Mouse (Mus musculus) limb, embryonic 13.5 days (tissue): ENCODE data around the gene Pdcd6ip. TPM values are rescaled to one million over a fixed set of nuclear protein-coding genes. Genes with fewer than 3 reads are reported as not detected.

ENCODE experiments used
- polyA plus RNA-seq: library from polyadenylated mRNA; unstranded; fragments of >200 nt; fragmentation: Nextera tagmentation; extraction: Ambion mirVana; gene quantifications from 2 replicates; pipeline ENCODE4 v1.2.1, GENCODE M21; 2015

The Pdcd6ip gene
- polyA plus RNA-seq, 1 experiment from 2014 or later, result 58.8 TPM

Other genes starting within 250 kb of the Pdcd6ip start
- gene Clasp2, start 33.2 kb upstream of the Pdcd6ip start, polyA plus RNA-seq, result 27.6 and 28.1 TPM in 2 replicates
- 37.6 and 41.4 TPM in 2 replicates for gene Ubp1, start 222.7 kb upstream of the Pdcd6ip start, polyA plus RNA-seq